Mouse (Mus musculus): Measurements from ENCODE around the gene Fam166a. TPM values are rescaled to one million over a fixed set of nuclear protein-coding genes. Genes with fewer than 3 reads are reported as not detected.

Fam166a gene
- total RNA-seq, 2 experiments from 2014 or later, result not detected

DNA sequence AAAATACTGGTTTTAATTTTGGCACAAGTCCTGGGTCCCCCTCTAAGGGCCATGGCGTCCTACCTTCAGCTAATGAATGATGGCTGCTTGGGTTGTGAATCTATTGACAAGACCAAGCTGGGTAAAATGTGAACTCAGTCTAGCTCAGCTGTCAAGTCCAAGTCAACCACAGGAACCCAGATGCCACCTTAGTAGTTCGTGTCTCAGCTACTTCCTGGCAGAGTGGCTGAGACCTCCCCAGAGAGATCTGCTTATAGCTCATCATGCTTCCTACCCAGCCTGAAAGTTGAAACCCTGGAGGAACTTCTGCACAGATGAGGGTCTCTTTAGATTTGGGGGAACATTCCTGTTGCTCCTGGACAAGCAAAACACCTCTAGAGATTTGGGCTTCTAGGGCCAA lies 35.2 kb upstream of the Fam166a start:
- intact Hi-C loops (cut with DNase I), result loop anchor here (5.0 kb wide), 1 partner anchor 86 kb away; the partner anchor contains the start of gene Noxa1
- DNase-seq (ENCODE audit: low spot score in 2 of 2), result no peak

DNA sequence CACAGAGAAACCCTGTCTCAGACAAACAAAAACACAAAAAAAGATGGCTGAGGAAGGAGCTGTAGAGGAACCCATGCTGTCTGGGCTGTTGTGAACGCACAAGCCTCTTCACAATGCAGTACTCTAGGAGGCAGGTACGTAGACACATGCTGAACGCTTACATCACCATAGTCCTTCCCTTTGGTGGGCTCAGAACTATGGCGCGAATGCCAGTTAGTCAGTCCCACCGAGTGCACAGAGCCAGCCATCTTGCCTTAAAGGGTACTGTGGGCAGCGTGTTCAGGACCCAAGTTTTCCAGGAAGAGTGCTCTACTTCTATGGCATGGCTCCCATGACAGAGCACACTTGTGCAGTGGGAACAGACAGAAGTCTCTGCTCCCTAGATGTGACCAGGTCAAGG lies 34.0 kb upstream of the Fam166a start:
- intact Hi-C loops (cut with DNase I), result loop anchor here (5.0 kb wide), 1 partner anchor 87 kb away; the partner anchor contains the start of gene Noxa1
- no peak for DNase-seq (ENCODE audit: low spot score in 2 of 2)

GRCm38 (mm10) chr2:25185625-25186574 lies 32.6 kb upstream of the Fam166a start:
- intact Hi-C loops (cut with DNase I), result no loop called here

DNA sequence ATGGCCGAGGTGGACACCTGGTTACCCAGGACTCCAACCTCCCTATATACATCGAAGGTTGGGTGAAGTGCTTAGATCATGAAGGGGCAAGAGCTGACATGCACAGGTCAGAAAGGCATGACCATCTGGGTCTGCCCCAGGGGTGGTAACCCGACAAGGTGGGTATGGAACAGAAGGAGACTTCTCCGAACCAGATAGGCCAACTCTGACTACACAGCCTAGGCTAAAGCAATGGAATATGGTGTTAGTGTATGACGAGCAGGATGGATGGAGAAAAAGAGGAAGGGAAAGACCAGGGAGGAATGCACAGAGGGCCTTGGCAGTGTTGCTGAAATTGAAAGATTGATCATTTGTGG lies 32.0 kb upstream of the Fam166a start:
- intact Hi-C loops (cut with DNase I), result no loop called here
- DNase-seq (ENCODE audit: low spot score in 2 of 2), result no peak

More at GRCm38 (mm10) chr2:25185625-25186574, 32.6 kb upstream of the Fam166a start:
- DNase-seq (ENCODE audit: low spot score in 2 of 2), result peak in 1 of 2 experiments; percentile 31

GRCm38 (mm10) chr2:25187841-25188240 lies 30.7 kb upstream of the Fam166a start:
- intact Hi-C loops (cut with DNase I), result no loop called here
- no peak for DNase-seq (ENCODE audit: low spot score in 2 of 2)

GRCm38 (mm10) chr2:25193330-25193770 lies 25.2 kb upstream of the Fam166a start:
- DNase-seq (ENCODE audit: low spot score in 2 of 2), result peak; percentile 78 to 79
- intact Hi-C loops (cut with DNase I), result loop anchor here (5.0 kb wide), 1 partner anchor 34 kb away; no protein-coding TSS in a partner anchor

- intact Hi-C loops (cut with DNase I), result loop anchor here (2.0 to 5.0 kb wide), 2 partner anchors 33 to 61 kb away; partner anchors contain the start of gene Tmem203
- no peak for DNase-seq (ENCODE audit: low spot score in 2 of 2)
Measured at GRCm38 (mm10) chr2:25194006-25194405, 24.5 kb upstream of the Fam166a start.

DNA sequence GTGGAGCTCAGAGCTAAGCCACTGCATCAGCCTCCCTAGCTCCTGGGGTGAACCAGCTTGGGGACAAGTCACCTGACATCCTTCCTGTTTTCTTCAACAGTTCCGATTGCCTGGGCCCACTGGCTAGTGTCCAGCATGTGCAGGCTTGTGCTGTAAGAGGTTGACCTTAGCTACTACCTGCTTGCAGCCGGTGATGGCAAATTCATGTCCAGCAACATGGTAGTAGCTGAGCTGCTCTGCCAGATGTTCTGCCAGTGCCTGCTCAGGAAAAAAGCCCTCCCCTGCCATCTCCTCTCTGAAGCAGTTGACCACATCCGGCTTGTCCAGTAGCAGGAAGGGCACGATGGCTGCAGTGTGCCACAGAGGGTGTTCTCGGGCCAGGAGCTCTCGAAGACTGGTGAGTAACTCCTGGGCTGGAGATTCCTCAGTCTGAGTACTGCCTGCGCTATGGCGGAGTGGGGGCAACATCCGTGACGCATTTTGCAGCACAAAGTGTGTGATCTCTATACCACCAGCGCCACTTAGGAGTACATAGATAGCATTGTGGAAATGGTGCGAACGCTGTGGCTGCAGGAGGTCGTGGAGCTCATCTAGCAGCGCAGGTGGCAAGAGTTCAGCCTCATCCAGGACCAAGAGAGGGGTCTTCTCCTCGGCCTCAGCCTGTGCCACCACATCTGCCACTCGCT lies 23.9 kb upstream of the Fam166a start:
- intact Hi-C loops (cut with DNase I), result loop anchor here (2.0 to 5.0 kb wide), 2 partner anchors 33 to 60 kb away; partner anchors contain the start of gene Tmem203

GRCm38 (mm10) chr2:25195211-25196156 lies 23.1 kb upstream of the Fam166a start:
- intact Hi-C loops (cut with DNase I), result loop anchor here (2.0 kb wide), 1 partner anchor 59 kb away; the partner anchor contains the start of gene Tmem203
- no peak for DNase-seq (ENCODE audit: low spot score in 2 of 2)

More for the DNA sequence above, 23.9 kb upstream of the Fam166a start:
- no peak for DNase-seq (ENCODE audit: low spot score in 2 of 2)

DNA sequence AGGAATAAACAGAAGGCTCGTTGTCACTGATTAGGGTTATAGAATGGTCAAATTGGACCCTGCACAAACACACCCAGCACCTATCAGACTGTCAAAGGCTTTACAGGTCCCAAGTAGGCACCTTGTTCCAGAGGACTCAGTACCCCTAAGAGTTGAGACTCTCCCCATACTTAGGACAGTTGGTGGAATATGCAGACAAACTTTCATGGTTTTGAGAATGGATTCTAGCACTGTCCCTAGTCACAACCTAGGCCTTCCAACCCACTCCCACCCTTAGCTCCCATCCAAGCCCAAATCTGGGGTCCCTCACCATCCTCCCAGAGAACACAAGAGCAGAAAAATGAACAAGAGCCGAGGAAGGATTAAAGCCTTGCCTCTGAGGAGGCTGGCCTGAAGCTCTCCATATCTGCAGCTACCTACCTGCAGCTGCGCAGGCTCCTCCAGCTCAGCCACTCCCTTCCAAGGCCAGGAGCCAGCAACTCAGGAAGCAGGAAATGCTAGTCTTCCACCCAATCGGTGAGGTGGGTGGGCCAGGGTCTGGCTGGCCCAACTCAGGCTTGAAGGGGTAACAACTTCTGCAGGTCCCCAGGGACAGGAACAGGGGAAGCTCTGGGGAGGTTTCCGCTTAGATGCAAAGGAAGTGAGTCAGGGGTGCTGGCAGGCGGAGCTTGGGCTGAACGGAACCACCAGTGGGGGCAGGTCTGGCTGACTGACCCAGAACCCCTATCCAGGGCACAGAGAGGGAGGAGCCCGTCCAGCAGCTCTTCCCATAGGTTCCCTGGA lies 22.2 kb upstream of the Fam166a start, which contains the start of gene Tor4a:
Tor4a (minus strand) TSS at position 715 of the 783 bp plus-strand sequence.
- no peak for DNase-seq (ENCODE audit: low spot score in 2 of 2)
- intact Hi-C loops (cut with DNase I), result no loop called here

- intact Hi-C loops (cut with DNase I), result no loop called here
- no peak for DNase-seq (ENCODE audit: low spot score in 2 of 2)
Measured at GRCm38 (mm10) chr2:25197191-25197590, 21.4 kb upstream of the Fam166a start.

GRCm38 (mm10) chr2:25197946-25198345 lies 20.6 kb upstream of the Fam166a start:
- intact Hi-C loops (cut with DNase I), result no loop called here

DNA sequence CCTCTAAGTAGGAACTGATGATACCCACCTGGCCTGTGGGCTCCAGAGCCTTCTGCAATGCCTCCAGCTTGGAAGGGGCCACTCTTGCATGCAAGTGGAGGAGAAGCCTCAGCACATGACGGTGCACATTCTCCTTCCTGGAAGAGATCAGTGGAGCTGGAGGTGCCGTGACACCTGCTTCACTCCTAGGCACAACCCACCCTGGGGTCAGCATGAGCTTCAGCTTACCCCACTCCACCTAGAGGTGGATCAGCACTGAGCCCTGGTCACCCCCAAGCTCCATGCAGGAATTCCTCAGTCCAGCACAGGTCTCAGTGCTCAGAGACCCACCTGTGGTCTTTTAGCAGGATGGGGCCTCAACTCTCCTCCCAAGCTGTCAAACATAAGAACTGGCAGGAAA lies 17.9 kb upstream of the Fam166a start:
- intact Hi-C loops (cut with DNase I), result no loop called here
- no peak for DNase-seq (ENCODE audit: low spot score in 2 of 2)

More at GRCm38 (mm10) chr2:25197946-25198345, 20.6 kb upstream of the Fam166a start:
- DNase-seq (ENCODE audit: low spot score in 2 of 2), result no peak

DNA sequence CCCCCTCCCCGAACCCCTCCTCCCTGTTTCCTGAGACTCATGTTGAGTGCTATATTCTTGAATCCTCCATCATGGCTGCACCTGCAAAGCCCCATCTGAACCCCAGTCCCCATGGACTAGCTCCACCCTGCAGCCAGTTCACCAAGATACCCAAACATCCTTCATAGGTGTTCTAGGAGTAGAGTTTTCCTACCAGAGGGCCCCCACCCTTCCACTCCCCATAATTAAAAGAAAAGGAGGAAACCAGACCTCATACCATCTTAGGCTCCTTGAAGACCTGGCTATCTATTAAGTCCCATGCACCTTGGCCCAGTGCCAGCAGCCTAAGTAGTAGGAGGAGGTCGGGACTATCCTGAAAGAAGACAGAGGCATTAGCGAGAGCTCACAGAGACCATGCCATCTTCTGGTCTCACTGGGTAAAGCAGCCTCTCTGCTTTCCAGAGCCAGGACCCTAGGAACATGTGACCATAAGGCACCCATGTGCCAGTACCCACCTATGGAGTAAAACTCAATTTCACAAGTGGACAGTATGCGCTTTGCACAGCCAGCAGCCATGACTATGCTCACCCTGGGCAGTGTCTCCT lies 14.8 kb upstream of the Fam166a start:
- DNase-seq (ENCODE audit: low spot score in 2 of 2), result no peak
- intact Hi-C loops (cut with DNase I), result no loop called here

GRCm38 (mm10) chr2:25207593-25207992 lies 11.0 kb upstream of the Fam166a start:
- DNase-seq (ENCODE audit: low spot score in 2 of 2), result no peak
- intact Hi-C loops (cut with DNase I), result no loop called here

DNA sequence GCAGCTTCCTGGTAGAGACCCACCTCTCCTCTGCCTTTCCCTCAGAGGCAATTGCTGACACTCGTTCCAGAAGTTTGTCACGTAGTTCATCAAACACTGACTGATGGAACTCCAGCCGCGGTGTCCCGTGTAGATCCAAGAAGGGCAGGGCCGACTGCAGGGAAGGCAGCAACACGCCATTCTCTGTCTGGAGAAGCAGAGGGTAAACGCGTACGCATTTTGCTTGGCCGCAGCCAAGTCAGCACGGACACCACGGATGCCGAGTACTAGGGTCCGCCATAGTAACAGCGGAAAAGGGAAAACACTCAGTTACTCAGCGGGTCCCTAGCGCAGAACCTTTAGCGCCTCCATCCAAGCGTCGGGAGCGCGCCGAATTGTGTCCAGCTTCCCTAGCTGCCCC lies 7.9 kb upstream of the Fam166a start:
- intact Hi-C loops (cut with DNase I), result no loop called here
- no peak for DNase-seq (ENCODE audit: low spot score in 2 of 2)

- intact Hi-C loops (cut with DNase I), result no loop called here
- DNase-seq (ENCODE audit: low spot score in 2 of 2), result peak; percentile 85 to 87
Measured at GRCm38 (mm10) chr2:25211121-25211670, 7.3 kb upstream of the Fam166a start, which contains the start of gene Nelfb. Gene Nelfb (minus strand): TSS chr2:25211489.
